Mouse (Mus musculus) cortical plate, adult 2 months (tissue): ENCODE data around the gene Lrsam1.

Source experiments
- CTCF ChIP-seq: fragments of 200-500 bp; IDR thresholded peaks from 2 replicates; pipeline ENCODE4 v1.5.1; 2011; ENCODE audit warnings: mild to moderate bottlenecking, control low read depth, low read length; ENCODE audit not compliant: insufficient read depth; ENCODE audit errors: extremely low read depth
- POLR2A ChIP-seq: fragments of 200-500 bp; IDR thresholded peaks from 2 replicates; pipeline ENCODE4 v1.6.1; 2011; ENCODE audit warnings: mild to moderate bottlenecking, low read length, control low read depth; ENCODE audit not compliant: insufficient read depth; ENCODE audit errors: extremely low read depth

DNA sequence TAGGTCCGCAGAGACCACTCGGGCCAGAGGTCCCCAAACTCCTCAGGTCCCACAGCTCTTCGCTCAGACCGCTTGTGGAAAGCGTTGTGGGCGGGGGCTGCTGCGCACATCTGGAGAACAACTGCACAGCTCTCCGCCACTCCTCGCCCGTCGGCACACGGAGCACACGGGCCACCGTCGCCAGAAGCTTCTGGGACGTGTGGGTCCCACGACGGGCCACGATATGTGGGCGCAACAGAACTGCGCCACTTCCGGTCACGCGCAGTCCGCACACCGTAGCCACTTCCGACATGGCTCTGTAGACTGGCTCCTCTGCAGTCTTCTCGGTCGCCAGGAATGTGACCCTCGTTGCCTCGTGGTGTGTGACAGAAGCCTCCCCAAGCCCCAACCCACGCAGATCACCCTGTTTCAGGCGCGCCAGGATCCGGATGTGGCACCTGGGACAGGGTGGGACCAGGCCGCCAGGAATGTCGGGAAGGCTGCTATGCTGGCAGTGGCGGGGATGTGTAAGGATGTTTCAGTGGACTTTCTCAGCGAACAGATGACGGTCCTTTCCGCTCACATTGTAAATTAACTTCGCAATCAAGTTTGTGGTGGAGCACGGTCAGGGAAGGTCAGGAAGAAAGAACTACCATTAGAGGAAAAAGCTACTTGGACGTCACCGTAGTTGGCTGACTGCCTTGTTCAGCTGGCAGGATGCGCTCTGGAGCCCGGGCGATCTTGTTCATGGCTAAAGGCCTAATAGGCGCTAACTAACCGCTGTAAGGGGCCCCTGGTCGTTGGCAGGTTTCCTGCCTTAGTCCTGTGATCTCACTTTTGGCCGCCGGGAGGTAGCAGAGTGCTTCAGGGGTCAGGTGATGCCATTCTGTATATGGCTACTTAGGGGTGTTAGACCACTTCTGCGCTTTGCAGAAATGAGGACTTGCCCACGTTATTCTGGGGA lies 5.5 kb upstream of the Lrsam1 start:
- TF ChIP-seq POLR2A (peak; percentile 87), CTCF (peak; percentile 26; the same call in 1 of the 2 replicates)
